Mouse (Mus musculus) natural killer cell, adult 2 months (primary cell): ENCODE measurements around the gene Ipo13.

ENCODE experiments used
- DNase-seq, 2 experiments: peaks; one replicate each; pipeline ENCODE4 v3.0.0; 2022; ENCODE audit warnings: low spot score in 2 of 2

Ipo13 gene

DNA sequence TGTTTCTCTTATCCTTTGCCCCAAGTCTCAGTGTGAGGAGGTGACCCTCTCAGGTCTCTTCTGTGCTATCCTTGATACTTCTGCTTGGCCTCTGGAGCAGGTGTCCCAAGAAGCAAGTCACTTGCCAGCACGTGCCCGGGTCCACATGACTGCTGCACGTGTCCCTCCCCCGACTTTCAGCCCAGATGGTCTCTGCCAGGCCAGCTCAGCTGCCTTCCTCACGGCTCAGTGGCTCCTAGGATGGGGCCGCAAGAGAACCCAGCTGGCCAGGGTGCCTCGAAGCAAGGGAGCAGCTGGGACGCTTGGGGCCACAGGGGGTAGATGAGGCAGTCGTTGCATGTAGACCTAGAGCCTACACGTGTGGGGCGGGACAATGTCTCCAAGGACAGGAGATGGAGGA lies 69.5 kb downstream of the Ipo13 start:
- no peak for DNase-seq
